Mouse (Mus musculus): ENCODE measurements around the gene Mpig6b. TPM values are rescaled to one million over a fixed set of nuclear protein-coding genes. Genes with fewer than 3 reads are reported as not detected.
"Not testable (repeated sequence)": the region's sequence is repeated elsewhere in the genome, so short reads cannot be mapped to it uniquely, and the experiment has no call there.

Mpig6b gene
- polyA plus RNA-seq, 1 experiment from 2014 or later = not detected

GRCm38 (mm10) chr17:35046681-35047455, 19.1 kb downstream of the Mpig6b start, which contains the start of gene Msh5:
Gene Msh5, minus strand, starts transcription at chr17:35046745.
- peak; percentile 99 for ATAC-seq
- 2% methylated on average over 31 of the region's 33 CpGs for WGBS
- peak within 1 kb of the TSS; percentile 55 for H3K27ac ChIP-seq (ENCODE audit: low read length)
- no peaks in the 10 kb centered on the region for H3K27me3 ChIP-seq (replicated peaks; ENCODE audit: control insufficient read depth, insufficient read depth, low read length)
- peak within 1 kb of the TSS; percentile 52 for H3K4me3 ChIP-seq (replicated peaks; ENCODE audit: low read length)
- H3K9ac ChIP-seq (replicated peaks; ENCODE audit: low read depth, low read length) = peak within 1 kb of the TSS; percentile 77
- H3K9me3 ChIP-seq (ENCODE audit: control insufficient read depth, low read length) = no peaks in the 10 kb centered on the region
- H3K4me1 ChIP-seq (replicated peaks; ENCODE audit: control insufficient read depth, insufficient read depth, low read length) = peaks cover 29% of the 10 kb centered on the region
- H3K4me2 ChIP-seq (ENCODE audit: low read length) = peak within 1 kb of the TSS; percentile 98
- H3K36me3 ChIP-seq (ENCODE audit: control insufficient read depth, insufficient read depth) = no peaks in the 10 kb centered on the region

GRCm38 (mm10) chr17:35045807-35046680, 19.9 kb downstream of the Mpig6b start:
- Histone ChIP-seq H3K4me1 (replicated peaks; ENCODE audit: control insufficient read depth, insufficient read depth, low read length) (peaks cover 21% of the 10 kb centered on the region), H3K9ac (replicated peaks; ENCODE audit: low read depth, low read length) (peak overlapping the region; percentile 77), H3K27ac (ENCODE audit: low read length) (peak overlapping the region; percentile 55), H3K27me3 (replicated peaks; ENCODE audit: control insufficient read depth, insufficient read depth, low read length) (no peaks in the 10 kb centered on the region), H3K36me3 (ENCODE audit: control insufficient read depth, insufficient read depth) (no peaks in the 10 kb centered on the region), H3K4me3 (replicated peaks; ENCODE audit: low read length) (peak overlapping the region; percentile 52), H3K4me2 (ENCODE audit: low read length) (peak overlapping the region; percentile 98), H3K9me3 (ENCODE audit: control insufficient read depth, low read length) (no peaks in the 10 kb centered on the region)
- WGBS = 7% methylated on average over 43 of the region's 48 CpGs
- ATAC-seq = peak; percentile 75

GRCm38 (mm10) chr17:35044904-35045806, 20.8 kb downstream of the Mpig6b start:
- Histone ChIP-seq H3K27ac (ENCODE audit: low read length) (no peak overlapping the region), H3K9me3 (ENCODE audit: control insufficient read depth, low read length) (no peaks in the 10 kb centered on the region), H3K27me3 (replicated peaks; ENCODE audit: control insufficient read depth, insufficient read depth, low read length) (no peaks in the 10 kb centered on the region), H3K4me1 (replicated peaks; ENCODE audit: control insufficient read depth, insufficient read depth, low read length) (peaks cover 17% of the 10 kb centered on the region), H3K4me3 (replicated peaks; ENCODE audit: low read length) (peak overlapping the region; percentile 52), H3K36me3 (ENCODE audit: control insufficient read depth, insufficient read depth) (no peaks in the 10 kb centered on the region), H3K4me2 (ENCODE audit: low read length) (peak overlapping the region; percentile 98), H3K9ac (replicated peaks; ENCODE audit: low read depth, low read length) (no peak overlapping the region)
- WGBS = 85% methylated on average over 7 of the region's 7 CpGs
- ATAC-seq = no peak

GRCm38 (mm10) chr17:35043794-35044193, 22.2 kb downstream of the Mpig6b start:
- no peak overlapping the region for H3K9ac ChIP-seq (replicated peaks; ENCODE audit: low read depth, low read length)
- H3K9me3 ChIP-seq (ENCODE audit: control insufficient read depth, low read length) = no peaks in the 10 kb centered on the region
- 88% methylated on average over 4 of the region's 4 CpGs for WGBS
- no peak overlapping the region for H3K4me2 ChIP-seq (ENCODE audit: low read length)
- H3K27ac ChIP-seq (ENCODE audit: low read length) = no peak overlapping the region
- no peak overlapping the region for H3K4me3 ChIP-seq (replicated peaks; ENCODE audit: low read length)
- H3K4me1 ChIP-seq (replicated peaks; ENCODE audit: control insufficient read depth, insufficient read depth, low read length) = peaks cover 8% of the 10 kb centered on the region
- ATAC-seq = no peak
- no peaks in the 10 kb centered on the region for H3K36me3 ChIP-seq (ENCODE audit: control insufficient read depth, insufficient read depth)
- H3K27me3 ChIP-seq (replicated peaks; ENCODE audit: control insufficient read depth, insufficient read depth, low read length) = no peaks in the 10 kb centered on the region

GRCm38 (mm10) chr17:35039121-35039873, 26.7 kb downstream of the Mpig6b start:
- no peak for ATAC-seq
- H3K4me2 ChIP-seq (ENCODE audit: low read length) = no peak overlapping the region

GRCm38 (mm10) chr17:35034896-35035295, 31.1 kb downstream of the Mpig6b start:
- Histone ChIP-seq H3K36me3 (ENCODE audit: control insufficient read depth, insufficient read depth) (no peaks in the 10 kb centered on the region), H3K4me3 (replicated peaks; ENCODE audit: low read length) (no peak overlapping the region), H3K4me2 (ENCODE audit: low read length) (no peak overlapping the region), H3K27me3 (replicated peaks; ENCODE audit: control insufficient read depth, insufficient read depth, low read length) (no peaks in the 10 kb centered on the region), H3K27ac (ENCODE audit: low read length) (no peak overlapping the region), H3K4me1 (replicated peaks; ENCODE audit: control insufficient read depth, insufficient read depth, low read length) (0 out of 2 replicates have a peak, but pooled peaks cover under 1% of the 10 kb centered on the region), H3K9ac (replicated peaks; ENCODE audit: low read depth, low read length) (no peak overlapping the region), H3K9me3 (ENCODE audit: control insufficient read depth, low read length) (no peaks in the 10 kb centered on the region)
- no peak for ATAC-seq
- WGBS = 69% methylated on average over 6 of the region's 6 CpGs

More at GRCm38 (mm10) chr17:35039121-35039873, 26.7 kb downstream of the Mpig6b start:
- H3K9me3 ChIP-seq (ENCODE audit: control insufficient read depth, low read length) = no peaks in the 10 kb centered on the region
- no peak overlapping the region for H3K27ac ChIP-seq (ENCODE audit: low read length)
- H3K36me3 ChIP-seq (ENCODE audit: control insufficient read depth, insufficient read depth) = no peaks in the 10 kb centered on the region
- H3K27me3 ChIP-seq (replicated peaks; ENCODE audit: control insufficient read depth, insufficient read depth, low read length) = no peaks in the 10 kb centered on the region
- H3K9ac ChIP-seq (replicated peaks; ENCODE audit: low read depth, low read length) = no peak overlapping the region
- 83% methylated on average over 11 of the region's 11 CpGs for WGBS
- H3K4me3 ChIP-seq (replicated peaks; ENCODE audit: low read length) = no peak overlapping the region
- H3K4me1 ChIP-seq (replicated peaks; ENCODE audit: control insufficient read depth, insufficient read depth, low read length) = no peaks in the 10 kb centered on the region

- 63% methylated on average over 1 of the region's 1 CpGs for WGBS
- H3K36me3 ChIP-seq (ENCODE audit: control insufficient read depth, insufficient read depth); H3K9ac ChIP-seq (replicated peaks; ENCODE audit: low read depth, low read length); H3K27me3 ChIP-seq (replicated peaks; ENCODE audit: control insufficient read depth, insufficient read depth, low read length); ATAC-seq; H3K4me3 ChIP-seq (replicated peaks; ENCODE audit: low read length); H3K4me1 ChIP-seq (replicated peaks; ENCODE audit: control insufficient read depth, insufficient read depth, low read length); H3K9me3 ChIP-seq (ENCODE audit: control insufficient read depth, low read length); H3K27ac ChIP-seq (ENCODE audit: low read length); H3K4me2 ChIP-seq (ENCODE audit: low read length): not testable (repeated sequence)
Measured at GRCm38 (mm10) chr17:35033703-35034102, 32.3 kb downstream of the Mpig6b start.

- Histone ChIP-seq H3K36me3 (ENCODE audit: control insufficient read depth, insufficient read depth) (no peaks in the 10 kb centered on the region), H3K4me1 (replicated peaks; ENCODE audit: control insufficient read depth, insufficient read depth, low read length) (peaks cover 6% of the 10 kb centered on the region), H3K4me3 (replicated peaks; ENCODE audit: low read length) (no peak overlapping the region), H3K9ac (replicated peaks; ENCODE audit: low read depth, low read length) (no peak overlapping the region), H3K4me2 (ENCODE audit: low read length) (no peak overlapping the region), H3K9me3 (ENCODE audit: control insufficient read depth, low read length) (no peaks in the 10 kb centered on the region), H3K27me3 (replicated peaks; ENCODE audit: control insufficient read depth, insufficient read depth, low read length) (no peaks in the 10 kb centered on the region), H3K27ac (ENCODE audit: low read length) (no peak overlapping the region)
- no peak for ATAC-seq
- 77% methylated on average over 8 of the region's 8 CpGs for WGBS
Measured at GRCm38 (mm10) chr17:35032323-35032870, 33.6 kb downstream of the Mpig6b start.

Measured in forebrain, embryonic 16.5 days (tissue).